Mouse (Mus musculus): ENCODE data around the gene Ppip5k1.

Gene Ppip5k1

DNA sequence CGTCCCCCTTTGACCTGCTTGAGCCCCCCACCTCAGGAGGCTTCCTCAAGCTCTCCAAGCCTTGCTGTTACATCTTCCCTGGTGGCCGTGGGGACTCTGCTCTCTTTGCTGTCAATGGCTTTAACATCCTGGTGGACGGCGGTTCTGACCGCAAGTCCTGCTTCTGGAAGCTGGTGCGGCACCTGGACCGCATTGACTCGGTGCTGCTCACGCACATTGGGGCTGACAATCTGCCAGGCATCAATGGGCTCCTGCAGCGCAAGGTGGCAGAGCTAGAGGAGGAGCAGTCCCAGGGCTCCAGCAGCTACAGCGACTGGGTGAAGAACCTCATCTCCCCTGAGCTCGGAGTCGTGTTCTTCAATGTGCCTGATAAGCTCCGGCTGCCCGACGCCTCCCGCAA is 55.7 kb downstream of the Ppip5k1 start:
- no peak for DNase-seq (ENCODE audit: low read depth, low spot score)

DNA sequence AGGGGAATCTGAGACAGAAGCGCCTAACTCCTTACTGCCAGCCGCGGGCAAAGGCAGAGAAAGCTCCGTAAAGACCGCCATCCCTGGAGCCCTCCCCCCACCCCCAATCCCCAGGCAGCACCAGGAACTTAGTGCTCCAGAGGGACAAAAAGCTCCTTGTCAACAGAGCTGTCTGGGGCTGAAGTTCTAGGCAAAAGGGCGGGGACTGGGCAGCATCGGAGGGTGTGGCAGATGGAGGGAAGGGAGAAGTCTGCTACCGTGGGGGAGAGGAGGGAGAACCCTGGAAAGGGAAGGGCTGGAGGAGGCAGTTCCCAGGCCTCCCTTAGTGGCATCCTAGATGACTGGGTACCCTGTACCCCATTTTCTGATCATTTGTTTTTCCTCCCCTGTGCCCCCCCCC is 57.1 kb downstream of the Ppip5k1 start:
- no peak for DNase-seq (ENCODE audit: low read depth, low spot score)

DNA sequence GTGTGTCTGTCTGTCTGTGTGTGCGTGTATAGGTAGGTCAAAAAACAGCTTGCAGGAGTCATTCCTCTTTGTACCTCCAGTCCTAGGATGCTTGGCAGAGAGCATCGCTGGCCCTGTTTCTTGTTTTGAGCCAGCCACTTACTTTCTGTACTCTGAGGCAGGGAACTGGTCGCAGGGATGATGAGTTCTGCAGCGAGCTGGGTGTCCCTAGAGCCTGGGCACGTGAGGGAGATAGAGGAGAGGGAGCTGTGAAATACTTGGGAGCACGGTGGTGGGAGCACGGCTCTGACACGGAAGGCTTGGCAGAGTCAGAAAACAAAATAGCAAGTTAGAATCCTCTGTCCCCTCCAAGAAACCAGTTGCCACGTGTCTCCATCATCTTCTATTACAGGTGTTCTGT is 57.5 kb downstream of the Ppip5k1 start:
- no peak for DNase-seq (ENCODE audit: low read depth, low spot score)

DNA sequence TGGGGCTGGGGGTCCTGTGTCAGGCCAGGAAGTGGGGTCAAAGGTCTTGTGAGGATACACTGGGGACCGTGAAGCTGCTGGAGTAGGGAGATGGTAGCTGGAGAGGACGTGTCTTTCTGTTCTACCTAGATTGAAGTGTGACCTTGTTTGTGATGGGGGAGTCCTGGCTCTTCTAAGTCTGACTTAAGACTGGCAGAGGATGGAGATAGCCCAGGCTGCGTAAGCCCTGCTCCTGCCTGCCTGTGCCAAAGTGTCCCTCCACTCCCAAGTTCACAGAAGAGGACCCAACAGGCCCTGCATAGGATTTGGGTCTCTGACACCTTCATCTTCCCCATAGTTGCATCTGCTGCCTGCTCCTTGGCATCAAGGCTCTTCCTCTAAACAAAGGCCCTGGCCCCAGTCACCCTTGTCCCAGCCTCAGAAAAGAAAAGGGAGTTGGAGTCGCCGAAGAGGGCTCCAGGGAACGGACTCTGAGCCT is 58.4 kb downstream of the Ppip5k1 start:
- DNase-seq (ENCODE audit: low read depth, low spot score): no peak

DNA sequence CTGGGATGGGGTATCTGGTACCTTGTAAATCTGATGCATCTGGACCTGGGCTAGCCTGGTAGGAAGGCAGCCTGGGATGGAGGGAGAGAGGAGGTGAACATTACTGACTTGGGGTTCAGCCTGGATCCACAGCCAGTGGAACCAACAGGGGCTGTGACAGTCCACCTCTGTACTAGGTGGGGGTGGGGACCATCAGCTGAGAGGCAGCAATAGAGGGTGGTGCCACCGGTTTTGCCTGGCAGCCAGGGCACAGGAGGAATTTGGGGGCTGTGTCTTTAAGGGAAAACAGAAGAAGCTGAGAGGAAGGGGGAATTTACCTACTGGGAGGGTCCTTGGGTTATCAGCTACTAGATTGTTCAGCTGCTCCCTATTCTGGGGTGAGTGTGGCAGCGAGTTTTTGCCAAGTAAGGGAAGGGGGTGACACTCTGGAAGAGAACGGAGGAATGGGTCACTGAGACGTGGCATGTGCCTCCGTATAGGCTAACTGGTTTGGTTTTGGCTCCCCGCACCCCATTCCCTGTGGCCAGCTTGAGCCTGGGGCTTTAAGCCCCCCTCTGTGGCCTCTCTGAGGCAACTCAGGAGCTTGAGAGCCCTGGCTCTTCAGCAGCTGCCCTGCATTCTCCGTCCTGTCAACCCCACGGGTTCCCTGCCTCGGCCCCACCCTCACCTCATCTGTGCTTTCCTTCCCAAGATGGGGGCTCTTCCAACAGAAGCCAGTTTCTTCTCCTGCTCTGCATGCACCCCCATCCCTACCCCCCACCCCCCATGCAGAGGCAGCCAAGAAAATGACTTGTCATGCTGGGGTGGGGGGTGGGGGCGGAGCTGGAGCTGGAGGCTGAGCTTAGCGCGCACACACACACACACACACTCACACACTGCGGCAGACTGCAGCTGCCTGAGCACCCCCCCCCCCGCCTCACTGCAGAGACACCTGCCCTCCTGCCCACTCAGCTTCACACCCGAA is 59.3 kb downstream of the Ppip5k1 start:
- DNase-seq (ENCODE audit: low read depth, low spot score): no peak

DNA sequence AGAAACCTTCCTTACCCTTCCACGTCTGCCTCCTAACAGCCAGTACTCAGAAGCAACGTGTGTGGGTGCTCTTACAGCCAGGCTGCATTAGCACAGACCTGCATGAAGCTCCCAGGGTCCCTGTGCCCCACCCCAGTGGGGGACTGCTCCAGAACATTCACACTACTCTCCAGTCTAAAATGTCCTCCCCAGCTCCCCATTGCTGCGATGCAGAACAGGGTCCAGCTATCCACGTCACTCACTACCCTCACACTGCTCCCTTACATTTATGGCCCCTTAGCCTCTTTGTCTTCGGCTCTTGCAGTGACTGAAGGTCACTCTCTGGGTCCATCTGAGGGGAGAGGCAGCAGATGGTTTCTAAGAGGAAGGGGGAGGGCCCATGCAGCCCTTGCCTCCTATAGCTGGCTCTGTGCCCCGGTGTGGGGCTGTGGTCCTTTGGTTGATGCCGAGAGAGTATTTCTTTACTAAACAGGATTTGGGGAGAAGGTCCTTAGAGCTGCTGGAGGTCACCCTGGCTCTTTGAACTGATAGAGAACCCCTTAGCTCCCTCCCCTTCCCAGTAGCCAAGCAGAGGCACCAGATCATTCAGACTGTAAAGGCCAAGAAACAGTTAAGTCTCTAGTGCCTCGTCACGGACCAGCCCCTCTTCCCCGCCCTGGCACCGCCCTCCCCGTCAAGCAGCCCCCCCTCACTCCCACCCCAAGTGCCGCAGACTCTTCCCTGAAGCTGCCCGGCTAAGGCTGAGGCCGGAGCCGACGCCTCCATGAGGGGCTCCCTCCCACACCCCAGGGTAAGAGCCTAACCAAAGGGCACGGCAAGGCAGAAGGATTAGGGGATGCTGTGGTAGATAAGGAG is 60.2 kb downstream of the Ppip5k1 start:
- no peak for DNase-seq (ENCODE audit: low read depth, low spot score)

DNA sequence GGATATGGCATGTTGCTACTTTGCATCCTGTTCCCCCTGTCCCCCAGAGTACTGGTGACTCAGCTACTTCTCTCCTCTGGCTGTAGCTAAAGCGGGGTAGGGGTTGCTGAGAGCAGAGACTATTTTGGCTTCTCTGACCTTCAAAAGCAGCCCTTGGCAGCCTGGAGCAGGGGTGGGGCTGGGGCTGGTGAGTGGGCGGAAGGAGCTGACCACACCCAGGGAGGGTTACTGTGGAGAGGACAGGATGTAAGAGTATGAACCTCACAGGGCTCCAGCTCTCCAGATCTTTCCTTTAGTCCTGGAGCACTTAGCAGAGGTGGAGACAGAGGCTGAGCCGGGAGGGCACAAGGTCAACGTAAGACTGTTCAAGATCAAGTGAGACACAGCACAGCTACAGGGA is 61.0 kb downstream of the Ppip5k1 start:
- peak; percentile 22 for DNase-seq (ENCODE audit: low read depth, low spot score)

DNA sequence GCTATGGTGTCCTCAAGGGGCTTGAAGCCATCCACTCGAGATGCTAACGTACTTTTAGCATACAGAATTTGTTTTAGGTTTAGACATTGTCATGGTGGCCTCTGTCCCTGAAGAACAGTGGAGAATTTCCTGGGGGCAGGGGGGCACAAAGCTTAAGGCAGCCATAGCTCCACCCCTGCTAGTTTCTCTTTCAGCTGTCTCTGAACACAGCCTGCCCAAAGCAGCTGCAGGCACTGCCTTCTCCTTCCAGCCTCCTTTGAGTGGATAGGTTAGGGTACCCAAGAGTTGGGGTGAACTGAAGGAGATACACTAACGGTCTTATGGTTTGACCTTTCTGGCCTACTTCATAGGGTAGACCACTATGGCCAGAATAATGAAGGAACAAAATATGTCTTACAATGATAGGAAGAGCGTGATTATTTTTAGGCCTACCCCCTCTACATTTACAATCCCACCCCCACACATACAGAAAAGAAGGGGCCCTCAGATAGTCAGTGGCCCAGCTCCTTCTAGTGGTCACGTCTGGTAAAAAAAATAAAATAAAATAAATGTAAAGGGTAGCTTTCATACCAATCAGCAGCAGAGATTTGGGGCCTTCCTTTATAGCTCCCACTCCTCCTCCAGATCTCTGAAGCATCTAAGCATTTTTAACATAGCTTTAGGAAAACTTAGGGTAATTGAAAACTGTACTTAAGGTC is 62.7 kb downstream of the Ppip5k1 start:
- no peak for DNase-seq (ENCODE audit: low read depth, low spot score)

DNA sequence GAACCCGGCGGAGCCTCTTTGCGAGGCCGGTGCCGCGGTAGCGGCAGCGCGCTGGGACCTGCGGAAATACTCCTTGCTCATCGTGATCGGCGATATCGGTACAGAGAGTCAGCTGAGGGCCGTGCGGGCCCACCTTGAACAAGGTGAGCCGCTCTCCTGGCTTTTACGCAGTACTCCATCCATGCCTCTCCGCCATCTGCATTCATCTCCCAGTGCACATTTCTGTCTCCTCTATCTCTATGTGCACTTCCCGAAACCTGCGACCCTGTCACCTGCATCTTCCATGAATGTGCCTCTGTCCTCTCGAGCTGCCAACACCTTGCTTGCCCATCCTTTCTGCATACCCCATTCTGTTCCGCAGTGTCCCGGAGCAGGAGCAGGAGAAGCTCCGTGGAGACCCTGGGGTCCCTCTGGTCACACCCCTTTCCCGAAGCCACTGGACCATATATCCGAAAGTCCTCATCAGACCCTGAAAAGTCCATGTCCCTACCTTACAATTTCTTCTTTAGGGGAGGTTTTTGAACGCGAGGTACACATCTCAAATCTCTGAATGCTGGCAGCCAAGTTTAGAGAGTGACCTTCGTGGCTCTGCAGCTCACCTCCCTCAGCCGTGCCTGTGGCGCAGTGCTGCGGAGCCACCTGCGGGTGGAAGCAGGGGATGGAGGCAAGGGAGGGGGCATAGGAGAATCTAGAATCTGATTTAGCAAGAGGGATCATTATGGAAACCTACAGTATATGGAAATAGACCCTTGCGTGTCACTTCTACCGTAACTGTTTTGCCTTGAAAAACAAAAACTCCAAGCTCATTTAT is 65.3 kb downstream of the Ppip5k1 start:
- DNase-seq (ENCODE audit: low read depth, low spot score): peak; percentile 19

DNA sequence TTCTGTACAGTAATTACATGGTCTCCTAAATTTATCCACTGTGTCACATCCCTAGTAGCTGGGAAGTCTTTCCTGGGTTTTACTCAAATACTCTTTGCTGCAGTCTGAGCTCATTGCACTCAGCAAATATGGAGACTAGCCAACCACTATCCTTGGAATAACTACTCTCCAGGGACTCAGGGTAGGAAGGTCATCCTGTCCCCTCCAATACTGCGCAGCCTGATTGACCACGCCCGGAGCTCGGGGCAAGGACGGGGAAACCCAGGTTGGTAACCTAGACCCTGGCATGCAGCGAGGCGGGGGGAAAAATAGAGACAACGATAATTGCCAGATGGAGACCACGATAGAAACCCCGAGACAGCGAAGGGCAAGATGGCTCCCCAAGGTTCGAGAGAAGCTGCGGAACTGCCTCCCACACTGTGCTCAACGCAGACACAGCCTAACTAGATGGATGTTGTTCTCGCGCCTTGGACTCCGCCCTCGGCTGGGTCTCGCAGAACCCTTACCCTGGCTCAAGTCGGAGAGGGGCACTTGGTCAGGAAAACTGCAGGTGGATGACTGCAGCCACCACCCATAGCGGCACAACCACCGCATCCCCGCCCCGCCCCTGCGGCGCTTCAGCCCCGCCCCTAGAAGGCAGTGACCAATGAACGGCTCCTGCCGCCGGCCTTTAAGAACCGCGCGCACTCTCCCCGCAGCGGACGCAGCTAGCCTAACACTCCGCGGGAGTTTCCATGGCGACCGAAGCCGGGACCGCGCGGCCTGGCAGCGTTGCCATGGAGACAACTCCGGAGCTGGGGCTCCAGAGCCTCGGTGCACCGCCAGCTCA is 66.1 kb downstream of the Ppip5k1 start, which contains the start of gene Map1a:
TSS of gene Map1a (plus strand) at position 700 of the 829 bp plus-strand sequence.
- peak; percentile 93 for DNase-seq (ENCODE audit: low read depth, low spot score)

DNA sequence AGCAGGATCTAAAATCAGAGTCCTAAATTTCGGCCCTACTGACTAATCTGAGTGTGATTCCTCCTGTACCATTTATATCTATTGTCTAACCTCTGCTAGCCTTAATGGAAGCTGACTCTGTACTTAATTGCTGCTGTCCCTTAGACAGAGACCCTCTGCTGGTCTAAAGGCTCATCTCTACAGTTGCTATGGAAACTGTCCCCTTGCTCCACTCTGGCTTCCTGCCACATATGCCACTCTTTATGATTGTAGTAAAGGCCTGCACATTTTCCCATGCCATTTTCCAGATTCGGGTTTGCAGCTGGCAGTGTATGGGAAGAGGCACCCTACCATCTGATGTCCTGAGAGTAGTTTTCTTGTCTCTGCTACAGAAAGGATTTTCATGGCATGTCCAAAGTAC is 67.3 kb downstream of the Ppip5k1 start:
- no peak for DNase-seq (ENCODE audit: low read depth, low spot score)

DNA sequence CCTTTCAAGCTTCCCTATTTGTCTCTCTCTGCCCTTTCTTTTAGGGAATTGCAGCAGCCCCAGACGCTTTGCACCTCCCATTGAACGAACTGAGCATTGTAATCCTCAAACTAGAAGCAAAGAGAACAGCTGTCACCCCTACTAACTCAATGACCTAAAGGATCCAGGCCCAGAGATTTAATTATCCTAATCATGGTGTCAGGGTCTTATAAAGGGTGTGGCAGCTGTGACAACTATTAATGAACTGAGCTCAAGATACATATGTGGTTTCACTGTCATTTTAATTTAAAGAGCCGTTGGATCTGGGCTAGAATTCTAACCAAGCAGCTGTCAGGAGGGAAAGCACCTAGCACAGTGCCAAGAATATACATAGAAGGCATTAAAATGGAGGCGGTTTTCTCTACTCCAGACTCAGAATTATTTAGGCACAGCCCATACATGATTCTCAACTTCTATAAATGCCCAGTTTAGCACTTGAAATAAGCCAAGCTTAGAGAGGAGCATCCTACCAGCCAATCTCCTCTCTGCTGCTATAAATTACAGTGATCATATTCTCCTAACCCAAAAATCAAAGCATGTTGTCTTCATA is 83.2 kb downstream of the Ppip5k1 start:
- no peak for DNase-seq (ENCODE audit: low read depth, low spot score)

DNA sequence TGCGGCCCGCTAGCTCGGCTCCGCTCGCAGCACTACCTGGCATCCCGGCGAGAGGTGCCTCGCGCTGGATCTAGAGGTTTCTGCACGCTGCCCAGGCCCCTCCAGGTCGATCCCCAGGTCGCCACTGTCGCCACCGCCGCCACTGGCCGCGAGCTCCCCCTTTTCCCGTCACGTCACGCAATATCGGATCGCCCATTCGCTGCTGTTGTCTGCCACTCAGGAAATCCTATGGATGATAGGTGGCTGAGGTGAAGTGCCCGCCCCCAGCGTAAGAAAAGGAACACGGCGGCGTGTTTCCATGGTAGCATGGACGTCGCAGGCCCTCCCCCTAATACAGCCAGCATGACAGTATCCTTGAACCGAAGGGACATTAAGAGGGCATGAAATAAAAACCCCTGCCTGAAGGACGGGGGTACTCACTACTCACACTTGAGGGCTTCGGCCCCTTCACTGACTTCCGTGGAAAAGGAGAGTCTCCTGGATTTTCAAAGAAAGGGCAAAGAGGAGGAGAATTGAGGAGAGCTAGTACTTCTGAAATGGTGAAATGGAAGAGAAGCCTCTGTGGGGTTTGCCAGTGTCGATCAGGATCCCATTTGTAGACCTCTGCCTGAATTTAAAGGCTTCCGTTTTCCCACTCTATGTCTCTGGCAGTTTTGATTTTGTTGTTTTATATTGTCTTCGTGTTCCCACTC is 83.8 kb downstream of the Ppip5k1 start, which contains the start of gene Trp53bp1:
TSS of gene Trp53bp1 (minus strand) at position 172 of the 692 bp plus-strand sequence.
- DNase-seq (ENCODE audit: low read depth, low spot score): peak; percentile 96

DNA sequence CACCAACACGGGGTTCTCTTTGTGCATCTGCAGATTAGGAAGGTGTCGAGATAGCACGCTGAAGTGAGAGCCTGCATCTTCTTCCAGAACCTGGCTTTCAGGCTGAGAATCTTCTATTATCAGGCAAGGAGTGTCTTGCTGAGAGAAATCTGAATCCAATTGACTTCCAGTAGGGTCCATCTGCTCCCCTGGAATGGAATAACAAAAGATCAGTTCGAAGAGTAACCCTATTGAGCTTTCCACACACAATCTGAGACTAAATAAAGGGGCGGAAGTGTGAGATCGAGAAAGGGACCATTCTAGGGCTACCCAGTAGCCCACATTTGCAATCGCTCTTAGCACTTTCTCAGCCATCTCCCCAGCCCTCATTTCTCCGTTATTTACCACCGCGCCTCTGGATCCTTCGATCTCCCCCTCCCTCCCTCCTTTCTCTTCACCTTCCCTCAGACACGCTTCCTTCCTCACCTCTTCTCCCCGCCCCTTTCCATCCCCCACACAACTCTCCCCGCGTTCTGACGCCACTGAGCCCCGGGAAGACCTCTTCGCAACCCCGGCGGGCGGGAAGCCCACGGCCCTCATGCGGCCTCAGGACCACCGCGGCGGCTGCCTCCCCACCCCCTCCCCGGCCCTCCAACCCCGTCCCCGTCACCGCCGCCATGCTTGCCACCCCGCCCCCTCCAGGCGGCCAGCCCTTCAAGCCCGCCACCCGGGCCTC is 84.5 kb downstream of the Ppip5k1 start:
- DNase-seq (ENCODE audit: low read depth, low spot score): no peak

DNA sequence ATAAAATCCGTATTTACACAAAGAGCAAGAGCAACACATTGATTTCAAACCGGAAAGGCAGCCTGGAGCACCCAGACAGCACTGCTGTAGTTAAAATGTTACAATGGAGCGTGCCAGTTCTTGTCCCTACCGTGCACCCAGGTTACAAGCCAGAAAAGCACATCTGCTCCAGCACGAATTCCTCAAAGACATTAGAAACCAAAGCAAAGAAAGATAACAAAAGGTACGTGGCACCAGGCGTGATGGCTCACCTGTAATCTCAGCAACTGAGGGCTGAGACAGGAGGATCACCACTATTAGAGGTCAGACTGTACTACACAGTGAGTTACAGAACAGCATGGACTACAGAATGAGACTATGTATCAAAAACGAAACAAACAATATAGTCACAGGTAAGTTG is 86.8 kb downstream of the Ppip5k1 start:
- DNase-seq (ENCODE audit: low read depth, low spot score): no peak

Measured in A20 (cell line).